Mouse (Mus musculus): Measurements from ENCODE around the gene Pygo2.

Gene Pygo2

GRCm38 (mm10) chr3:89430171-89431159 lies at the start of gene Pygo2:
Gene Pygo2, plus strand, starts transcription at chr3:89430214.
- peak; percentile 87 for DNase-seq (ENCODE audit: low spot score)

- DNase-seq (ENCODE audit: low spot score), result no peak
Measured at GRCm38 (mm10) chr3:89380291-89380690, 49.7 kb upstream of the Pygo2 start.

GRCm38 (mm10) chr3:89380711-89381110 lies 49.3 kb upstream of the Pygo2 start:
- DNase-seq (ENCODE audit: low spot score), result no peak

GRCm38 (mm10) chr3:89381233-89381632 lies 48.8 kb upstream of the Pygo2 start:
- DNase-seq (ENCODE audit: low spot score), result no peak

- no peak for DNase-seq (ENCODE audit: low spot score)
Measured at GRCm38 (mm10) chr3:89382033-89382882, 47.8 kb upstream of the Pygo2 start.

- DNase-seq (ENCODE audit: low spot score), result no peak
Measured at GRCm38 (mm10) chr3:89382950-89383349, 47.1 kb upstream of the Pygo2 start.

- no peak for DNase-seq (ENCODE audit: low spot score)
Measured at GRCm38 (mm10) chr3:89383651-89384255, 46.3 kb upstream of the Pygo2 start.

- DNase-seq (ENCODE audit: low spot score), result no peak
Measured at GRCm38 (mm10) chr3:89384331-89385076, 45.5 kb upstream of the Pygo2 start.

GRCm38 (mm10) chr3:89385451-89385850 lies 44.6 kb upstream of the Pygo2 start:
- DNase-seq (ENCODE audit: low spot score), result no peak

GRCm38 (mm10) chr3:89386438-89387420 lies 43.3 kb upstream of the Pygo2 start:
- DNase-seq (ENCODE audit: low spot score), result no peak

- DNase-seq (ENCODE audit: low spot score), result no peak
Measured at GRCm38 (mm10) chr3:89387632-89388031, 42.4 kb upstream of the Pygo2 start.

- no peak for DNase-seq (ENCODE audit: low spot score)
Measured at GRCm38 (mm10) chr3:89388134-89388881, 41.7 kb upstream of the Pygo2 start.

GRCm38 (mm10) chr3:89388901-89389740 lies 40.9 kb upstream of the Pygo2 start:
- no peak for DNase-seq (ENCODE audit: low spot score)

GRCm38 (mm10) chr3:89390111-89390515 lies 39.9 kb upstream of the Pygo2 start:
- no peak for DNase-seq (ENCODE audit: low spot score)

- DNase-seq (ENCODE audit: low spot score), result no peak
Measured at GRCm38 (mm10) chr3:89390699-89391662, 39.0 kb upstream of the Pygo2 start.

- no peak for DNase-seq (ENCODE audit: low spot score)
Measured at GRCm38 (mm10) chr3:89391663-89392511, 38.1 kb upstream of the Pygo2 start.

Measured in c-Kit-positive CD71-positive TER-119-positive erythroid progenitor cells, embryonic 14.5 days (primary cell).